Mouse (Mus musculus) macrophage (primary cell): ENCODE results near the gene Il19. TPM values are rescaled to one million over a fixed set of nuclear protein-coding genes. Genes with fewer than 3 reads are reported as not detected.

Experiments
- H3K27ac ChIP-seq: fragments of 350-480 bp; formaldehyde crosslinking; 2 replicates; pipeline ENCODE4 v1.9.0; 2021
- H3K36me3 ChIP-seq: fragments of 350-480 bp; formaldehyde crosslinking; 2 replicates; pipeline ENCODE4 v1.9.0; 2021; ENCODE audit errors: inconsistent target
- H3K4me3 ChIP-seq: fragments of 350-480 bp; formaldehyde crosslinking; 2 replicates; pipeline ENCODE4 v1.9.0; 2021; ENCODE audit errors: inconsistent target
- H3K79me2 ChIP-seq: fragments of 350-480 bp; formaldehyde crosslinking; 2 replicates; pipeline ENCODE4 v1.9.0; 2021; ENCODE audit errors: inconsistent target
- WGBS: methylation state at CpG from one replicate; pipeline ENCODE4 v1.1.7; 2026; ENCODE audit warnings: inconsistent platforms; ENCODE audit not compliant: missing documents; 5-methylcytosine and 5-hydroxymethylcytosine counted together
- polyA plus RNA-seq: library from polyadenylated mRNA; stranded (reverse); fragments of 250-400 nt; gene quantifications from 3 replicates; pipeline ENCODE4 v1.2.4, GENCODE M21; 2018; ENCODE audit warnings: inconsistent platforms
- total RNA-seq, 78 experiments: library from RNA; depleted of rRNA; stranded (reverse); fragments of 250-400 nt; gene quantifications; 1 replicate in 9 of 78; 2 replicates in 24 of 78; 3 replicates in 43 of 78; 4 replicates in 2 of 78; pipeline ENCODE4 v1.2.4; 2018; ENCODE audit warnings: inconsistent platforms in 56 of 78

Il19 gene
- total RNA-seq (2018; cell fraction: chromatin; rRNA removed), result 1 to 10 TPM in 3 of 26 experiments, not detected in 23; 1.6 to 4.6 (median 2.1) TPM
- 1 to 10 TPM in 1 of 26 experiments, under 1 TPM in 4, not detected in 21; 0.17 to 4.3 (median 0.61) TPM for total RNA-seq (2018; cell fraction: cytosol; rRNA removed)
- total RNA-seq (2018; cell fraction: nucleus; rRNA removed), result 1 to 10 TPM in 3 of 26 experiments, under 1 TPM in 1, not detected in 22; 0.55 to 9.2 (median 4.7) TPM
- not detected in 3 replicates for polyA plus RNA-seq

DNA sequence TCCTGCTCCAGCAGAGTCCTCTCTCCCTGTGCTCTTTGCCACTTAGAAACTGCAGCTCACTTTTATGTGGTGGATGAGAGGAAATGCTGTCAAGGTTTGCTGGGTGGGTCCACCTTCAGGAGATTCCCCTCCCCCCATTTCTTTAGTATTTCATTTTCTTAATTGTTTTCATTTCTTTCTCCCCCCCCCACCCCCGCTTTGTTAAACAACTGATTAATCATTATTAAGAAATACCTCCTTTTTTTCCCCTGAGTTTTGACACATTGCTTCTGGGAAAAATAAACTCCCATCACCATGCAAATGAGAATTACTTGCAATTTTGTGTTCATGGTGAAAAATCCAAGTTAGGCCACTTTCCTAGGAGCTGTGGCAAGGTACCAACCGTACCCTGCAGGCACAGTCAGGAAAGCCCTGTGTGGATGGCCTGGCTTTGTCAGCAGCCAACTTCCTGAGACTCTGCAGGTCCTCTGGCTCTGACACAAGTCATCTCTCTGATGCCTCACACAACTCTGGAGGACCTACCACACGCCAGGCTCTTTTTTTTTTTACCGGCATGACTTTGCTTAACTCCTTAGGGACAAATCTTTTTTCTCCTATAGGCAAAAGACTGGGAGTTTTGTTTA is at the start of gene Il19:
Gene Il19, minus strand, starts transcription at position 51 of the 623 bp plus-strand sequence.
- WGBS, result 84% methylated on average over 4 of the region's 4 CpGs
- Histone ChIP-seq H3K27ac (no peak within 1 kb of the TSS), H3K4me3 (no peak within 1 kb of the TSS), H3K79me2 (no peaks in the 10 kb centered on the region), H3K36me3 (no peaks in the 10 kb centered on the region)

DNA sequence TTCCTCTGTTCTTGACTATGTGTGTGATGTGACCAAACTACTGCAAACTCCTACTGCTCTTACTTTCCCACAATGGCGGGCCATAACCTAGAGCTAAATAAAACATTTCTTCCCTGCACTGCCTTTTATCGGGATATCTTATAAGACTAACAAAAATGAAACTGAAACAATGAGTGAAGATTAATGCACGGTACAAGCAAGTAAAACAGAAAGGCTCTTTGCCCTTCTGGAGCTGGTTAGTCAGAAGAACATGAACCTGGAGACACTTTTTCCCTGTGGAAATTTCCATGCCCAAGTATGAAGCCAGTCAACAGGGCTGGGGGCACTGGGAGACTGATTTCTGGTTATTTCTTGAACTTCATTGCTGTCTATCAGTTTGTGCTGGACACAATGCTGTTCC is 49.4 kb upstream of the Il19 start:
- WGBS, result 33% methylated on average over 3 of the region's 3 CpGs
- Histone ChIP-seq H3K36me3 (no peaks in the 10 kb centered on the region), H3K79me2 (no peaks in the 10 kb centered on the region), H3K27ac (no peak overlapping the region), H3K4me3 (no peak overlapping the region)

DNA sequence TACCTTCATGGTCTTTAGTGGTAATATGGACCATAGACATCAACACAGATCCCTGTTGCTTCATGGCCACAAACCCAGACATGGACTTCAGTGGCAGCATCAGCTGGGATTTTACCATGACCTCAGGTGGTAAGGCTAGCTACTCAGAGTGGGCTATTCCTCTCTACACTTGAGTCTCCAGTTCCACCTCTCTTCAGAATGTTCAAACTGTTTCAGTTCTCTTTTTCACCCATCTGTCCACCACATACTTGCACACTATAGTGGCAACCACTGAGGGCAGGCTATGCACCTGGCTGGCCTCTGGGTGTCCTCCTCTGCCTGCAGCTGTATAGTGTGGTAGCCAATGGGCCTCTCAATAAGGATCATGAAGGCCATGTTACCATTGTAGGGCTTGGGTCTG is 47.5 kb upstream of the Il19 start:
- Histone ChIP-seq H3K79me2 (no peaks in the 10 kb centered on the region), H3K27ac (no peak overlapping the region), H3K36me3 (no peaks in the 10 kb centered on the region), H3K4me3 (no peak overlapping the region)

DNA sequence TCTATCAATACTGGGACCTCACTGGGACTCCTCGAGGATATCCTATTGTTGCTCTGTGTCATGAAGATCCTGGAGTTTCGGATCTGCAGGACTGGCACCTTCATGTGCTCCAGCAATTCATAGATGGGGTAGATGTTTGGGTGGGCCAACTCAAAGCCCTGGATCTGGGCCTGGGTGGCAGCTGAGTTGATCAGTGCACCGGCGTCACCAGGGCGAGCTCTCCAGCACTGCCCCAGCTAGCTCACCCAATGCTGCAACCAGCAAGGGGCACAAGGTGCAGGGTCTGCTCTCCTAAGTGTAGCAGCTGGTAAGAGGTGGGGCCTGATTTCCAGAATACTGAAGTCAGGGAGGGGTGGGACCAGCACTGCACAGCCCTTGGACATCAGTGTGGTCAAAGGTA is 47.1 kb upstream of the Il19 start:
- H3K27ac ChIP-seq, result no peak overlapping the region
- H3K4me3 ChIP-seq, result no peak overlapping the region
- 92% methylated on average over 5 of the region's 5 CpGs for WGBS
- H3K36me3 ChIP-seq, result no peaks in the 10 kb centered on the region
- H3K79me2 ChIP-seq, result no peaks in the 10 kb centered on the region

DNA sequence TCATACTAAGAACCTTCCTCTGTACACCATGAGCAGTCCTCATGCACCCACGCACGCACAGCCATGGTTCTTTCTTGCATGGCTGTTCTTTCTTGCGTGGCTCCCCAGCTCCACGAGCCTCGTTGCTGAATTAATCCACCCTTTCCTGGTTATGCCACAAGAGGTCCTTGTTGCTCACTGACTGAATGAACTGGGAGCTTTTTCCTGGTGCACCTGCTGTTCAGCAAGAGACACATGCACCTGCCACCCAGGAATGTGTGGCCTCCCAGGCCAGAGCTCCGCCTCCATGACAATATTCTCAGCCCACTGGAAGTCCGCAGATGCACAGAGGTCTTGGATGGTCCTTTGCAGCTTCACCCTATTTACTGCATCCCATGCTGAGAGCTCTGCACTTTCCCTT is 44.5 kb upstream of the Il19 start:
- no peak overlapping the region for H3K27ac ChIP-seq
- H3K79me2 ChIP-seq, result no peaks in the 10 kb centered on the region
- no peaks in the 10 kb centered on the region for H3K36me3 ChIP-seq
- 75% methylated on average over 7 of the region's 7 CpGs for WGBS
- H3K4me3 ChIP-seq, result no peak overlapping the region

DNA sequence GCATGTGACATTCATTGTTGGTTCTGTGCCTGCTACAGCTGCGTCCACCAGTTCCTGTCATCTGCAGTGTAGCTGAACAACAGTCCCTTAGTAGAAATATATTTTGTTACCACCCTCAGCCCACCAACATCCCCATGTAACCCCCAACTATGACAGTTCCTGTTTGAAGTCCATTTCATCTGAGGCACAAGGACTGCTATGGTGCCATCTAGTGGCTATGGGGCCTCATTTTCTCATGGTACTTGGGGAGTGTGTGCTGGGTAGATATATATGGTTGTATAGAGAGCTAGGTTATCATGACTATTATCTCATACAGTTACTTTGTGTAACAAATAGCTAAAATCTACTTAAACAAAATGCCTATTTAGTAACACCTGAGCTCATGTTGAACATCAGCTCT is 39.5 kb upstream of the Il19 start:
- WGBS, result 20% methylated on average over 1 of the region's 1 CpGs
- no peaks in the 10 kb centered on the region for H3K79me2 ChIP-seq
- H3K4me3 ChIP-seq, result no peak overlapping the region
- no peak overlapping the region for H3K27ac ChIP-seq
- H3K36me3 ChIP-seq, result no peaks in the 10 kb centered on the region

DNA sequence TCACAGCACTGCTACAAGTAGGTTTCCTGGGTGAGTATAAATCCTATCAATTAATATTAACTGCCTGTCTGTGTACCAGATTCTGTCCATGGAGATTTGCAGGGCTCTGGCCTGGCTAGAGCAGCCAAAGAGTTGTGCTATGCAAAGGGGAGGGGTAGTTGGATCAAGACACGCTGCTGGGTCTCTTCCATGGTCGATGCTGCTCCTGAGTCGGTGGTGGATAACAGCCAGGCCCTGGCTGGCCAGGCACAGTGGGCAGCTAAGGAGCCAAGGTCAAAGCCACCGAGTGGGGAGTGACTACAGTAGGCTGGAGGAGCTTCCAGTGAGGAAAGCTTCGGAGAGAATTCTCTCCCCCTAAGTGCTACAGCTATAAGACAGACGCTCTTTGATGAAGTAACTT is 24.0 kb upstream of the Il19 start:
- no peak overlapping the region for H3K27ac ChIP-seq
- no peaks in the 10 kb centered on the region for H3K36me3 ChIP-seq
- H3K79me2 ChIP-seq, result no peaks in the 10 kb centered on the region
- no peak overlapping the region for H3K4me3 ChIP-seq
- 85% methylated on average over 6 of the region's 6 CpGs for WGBS

DNA sequence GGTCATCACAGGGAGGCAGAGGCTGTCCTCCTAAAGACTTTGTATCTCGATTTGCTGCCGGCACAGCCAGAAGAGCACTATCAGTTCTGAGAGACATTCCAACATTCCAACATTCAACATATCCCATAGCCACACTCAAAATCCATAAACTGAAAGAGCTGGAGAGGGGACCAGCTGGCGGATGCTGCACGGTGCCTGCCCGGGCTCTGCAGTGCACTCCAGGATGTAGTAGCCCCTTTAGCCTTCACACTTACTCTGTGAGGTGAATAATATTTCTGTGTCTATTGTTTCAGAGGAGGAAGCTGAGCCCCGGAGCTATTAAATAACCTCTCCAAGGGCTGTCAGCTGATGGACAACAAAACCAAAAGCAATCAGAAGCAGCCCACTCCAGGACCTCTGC is 7.0 kb upstream of the Il19 start:
- WGBS, result 75% methylated on average over 6 of the region's 6 CpGs
- H3K79me2 ChIP-seq, result no peaks in the 10 kb centered on the region
- H3K4me3 ChIP-seq, result no peak overlapping the region
- no peaks in the 10 kb centered on the region for H3K36me3 ChIP-seq
- no peak overlapping the region for H3K27ac ChIP-seq

DNA sequence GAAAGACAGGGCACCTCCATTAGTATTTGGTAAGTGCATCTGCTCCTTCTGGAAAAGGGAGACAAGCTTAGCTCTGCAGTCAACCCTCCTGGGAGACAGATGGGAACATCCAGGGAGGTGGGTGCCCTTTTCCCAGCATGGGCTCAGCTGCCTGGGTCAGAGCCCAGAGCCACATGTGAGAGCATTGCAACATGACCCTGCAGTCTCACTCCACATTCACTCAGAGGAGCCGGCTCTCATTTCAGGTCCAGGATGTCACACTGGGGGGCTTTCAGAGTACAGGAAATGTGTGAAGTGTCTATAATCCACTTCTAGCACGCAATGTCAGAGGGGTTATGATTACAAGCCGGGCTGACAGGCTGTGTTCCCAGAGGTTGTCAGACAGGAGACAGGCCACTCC is 1.9 kb upstream of the Il19 start:
- WGBS, result 80% methylated on average over 3 of the region's 3 CpGs
- H3K4me3 ChIP-seq, result no peak overlapping the region
- no peaks in the 10 kb centered on the region for H3K79me2 ChIP-seq
- H3K36me3 ChIP-seq, result no peaks in the 10 kb centered on the region
- no peak overlapping the region for H3K27ac ChIP-seq

DNA sequence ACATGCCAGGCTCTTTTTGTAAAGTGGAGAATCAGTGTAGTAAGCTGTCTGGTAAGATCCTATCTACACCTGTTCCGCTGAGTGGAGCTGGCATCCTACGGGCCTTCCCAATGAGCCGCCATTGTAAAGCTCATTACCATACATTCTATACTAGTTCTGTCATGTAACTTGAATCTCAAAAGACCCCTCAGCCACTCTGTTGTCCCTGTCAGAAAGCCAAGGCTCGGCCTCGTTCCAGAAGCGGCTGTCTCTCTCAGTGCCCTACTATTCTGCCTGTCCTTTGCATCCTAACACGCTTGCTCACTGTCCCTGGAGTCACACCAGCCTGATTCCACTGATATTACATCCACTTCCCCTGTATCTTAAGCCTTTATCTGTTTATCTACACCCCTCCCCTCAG is 1.7 kb downstream of the Il19 start:
- Histone ChIP-seq H3K79me2 (no peaks in the 10 kb centered on the region), H3K27ac (no peak overlapping the region), H3K36me3 (no peaks in the 10 kb centered on the region), H3K4me3 (no peak overlapping the region)
- 94% methylated on average over 7 of the region's 7 CpGs for WGBS

DNA sequence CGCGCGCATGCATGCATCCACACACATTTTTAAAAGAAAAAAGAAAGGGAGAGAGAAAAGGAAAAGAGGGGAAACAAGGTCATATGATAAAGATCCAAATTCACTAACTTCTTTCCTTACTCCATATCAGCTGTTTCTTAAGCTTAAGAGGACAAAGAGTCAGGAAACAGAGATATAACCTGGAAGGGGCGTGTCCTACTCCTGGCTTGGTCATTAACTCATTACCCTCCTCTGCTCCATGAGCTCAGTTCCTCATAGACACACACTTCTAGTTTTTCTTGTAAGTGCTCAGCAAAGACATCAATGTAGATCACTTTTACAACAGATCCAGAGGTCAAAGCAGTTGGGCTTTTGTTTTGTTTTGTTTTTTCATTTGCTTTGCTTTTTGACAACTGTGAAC is 2.7 kb downstream of the Il19 start:
- Histone ChIP-seq H3K79me2 (no peaks in the 10 kb centered on the region), H3K36me3 (no peaks in the 10 kb centered on the region), H3K4me3 (no peak overlapping the region), H3K27ac (no peak overlapping the region)
- WGBS, result 93% methylated on average over 4 of the region's 4 CpGs

DNA sequence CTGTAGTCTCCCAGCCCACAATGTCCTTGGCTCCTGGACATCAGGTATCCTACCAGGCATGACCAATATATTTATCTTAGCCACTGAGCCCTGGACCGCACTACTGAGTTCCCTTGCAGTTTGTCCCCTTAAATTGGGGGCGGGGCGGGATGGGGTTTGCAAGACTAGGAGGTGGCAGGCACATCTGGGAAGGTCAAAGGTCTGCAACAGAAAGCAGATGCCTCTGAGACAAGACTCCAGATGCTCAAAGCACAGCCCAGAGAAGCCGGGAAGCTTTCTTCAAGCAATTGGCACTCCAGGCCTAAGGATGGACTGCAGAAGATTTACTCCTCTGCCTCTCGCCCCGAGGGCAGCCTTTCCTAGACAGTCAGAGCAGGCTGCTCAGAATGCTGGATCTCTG is 3.6 kb downstream of the Il19 start:
- H3K79me2 ChIP-seq, result no peaks in the 10 kb centered on the region
- WGBS, result 84% methylated on average over 6 of the region's 6 CpGs
- H3K36me3 ChIP-seq, result no peaks in the 10 kb centered on the region
- H3K27ac ChIP-seq, result no peak overlapping the region
- H3K4me3 ChIP-seq, result no peak overlapping the region

DNA sequence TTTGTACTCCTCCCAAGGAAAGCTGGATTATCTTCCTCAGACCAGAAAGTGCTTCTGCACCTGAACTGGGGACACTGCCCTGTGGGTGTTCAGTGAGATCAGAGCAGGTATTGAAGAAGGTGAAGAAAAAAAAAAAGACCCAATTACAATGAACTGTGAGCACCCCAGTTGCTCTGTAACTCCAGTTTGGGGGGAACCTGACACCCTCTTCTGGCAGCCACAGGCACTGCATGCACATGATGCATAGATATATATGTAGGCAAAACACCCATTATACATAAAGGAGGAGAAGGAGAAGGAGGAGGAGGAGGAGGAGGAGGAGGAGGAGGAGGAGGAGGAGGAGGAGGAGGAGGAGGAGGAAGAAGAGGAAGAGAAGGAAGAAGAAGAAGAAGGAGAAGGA is 13.4 kb downstream of the Il19 start:
- Histone ChIP-seq H3K27ac (no peak overlapping the region), H3K36me3 (no peaks in the 10 kb centered on the region), H3K4me3 (no peak overlapping the region)

DNA sequence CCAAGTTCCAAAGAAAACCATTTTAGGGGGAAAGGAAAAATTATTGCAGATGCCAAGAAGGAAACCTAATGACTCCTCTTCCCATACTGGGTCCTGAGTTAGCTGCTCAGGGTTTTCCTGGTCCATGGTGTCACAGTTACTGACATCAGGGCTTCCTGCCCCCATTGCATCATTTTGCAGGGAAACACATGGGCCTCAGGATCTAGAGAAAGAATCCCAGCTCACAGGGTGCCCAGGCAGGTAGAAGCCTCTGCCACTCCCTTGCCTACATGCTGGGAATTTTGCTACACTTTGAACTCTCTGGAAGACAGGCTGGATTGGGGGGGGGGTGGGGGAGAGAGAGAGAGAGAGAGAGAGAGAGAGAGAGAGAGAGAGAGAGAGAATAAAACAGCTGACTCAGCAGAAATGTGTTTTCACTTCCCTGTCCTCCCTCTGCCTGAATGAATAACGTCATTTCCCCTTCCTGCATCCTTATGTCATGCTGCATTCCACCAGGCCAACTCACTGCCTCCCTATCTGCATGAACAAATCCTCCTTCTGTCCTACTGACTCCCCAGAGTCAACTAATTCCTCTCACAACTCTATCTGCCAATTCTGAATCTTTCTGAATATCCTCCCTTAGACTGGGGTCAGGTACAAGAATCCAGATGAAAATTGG is 21.5 kb downstream of the Il19 start:
- WGBS, result 0% methylated on average over 1 of the region's 1 CpGs
- Histone ChIP-seq H3K4me3 (no peak overlapping the region), H3K27ac (peak overlapping the region; percentile 12; the same call in 1 of the 2 replicates), H3K36me3 (no peaks in the 10 kb centered on the region), H3K79me2 (no peaks in the 10 kb centered on the region)

More for the DNA sequence above, 13.4 kb downstream of the Il19 start:
- H3K79me2 ChIP-seq, result no peaks in the 10 kb centered on the region

DNA sequence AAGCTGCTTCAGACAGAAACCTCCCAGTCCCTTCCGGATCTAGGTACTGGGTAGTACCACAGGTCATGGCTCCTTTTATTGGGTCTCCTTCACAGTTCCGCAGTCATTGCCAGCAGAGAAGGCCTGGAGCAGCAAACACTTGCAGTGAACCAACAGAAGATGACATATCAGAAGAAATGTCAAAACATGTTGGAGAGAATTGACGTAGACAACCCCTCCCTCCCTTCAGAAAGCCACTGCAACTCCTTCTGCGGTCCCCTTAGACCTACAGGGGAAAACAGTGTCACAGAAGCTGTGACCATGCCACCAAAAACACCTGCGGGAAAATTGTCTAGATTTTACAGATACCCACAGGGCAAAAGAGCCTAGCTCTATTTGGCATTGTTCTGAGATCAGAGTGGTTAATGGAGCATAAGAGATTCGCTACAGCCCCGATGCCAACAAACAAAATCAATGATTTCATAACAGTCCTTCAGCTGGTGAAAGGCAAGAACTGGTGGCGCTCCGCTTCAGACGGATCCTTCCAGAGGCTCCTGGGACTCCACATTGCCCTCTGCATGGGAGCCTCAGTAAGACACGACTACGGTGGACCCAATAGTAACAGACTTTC is 28.4 kb downstream of the Il19 start, which contains the start of gene Il20:
Gene Il20, minus strand, starts transcription at position 51 of the 610 bp plus-strand sequence.
- no peaks in the 10 kb centered on the region for H3K36me3 ChIP-seq
- H3K79me2 ChIP-seq, result no peaks in the 10 kb centered on the region
- no peak within 1 kb of the TSS for H3K27ac ChIP-seq
- WGBS, result 96% methylated on average over 12 of the region's 12 CpGs
- H3K4me3 ChIP-seq, result no peak within 1 kb of the TSS
